Mouse (Mus musculus) kidney, adult 8-10 months (tissue): Measurements from ENCODE around the gene Cradd.

Experiments used
- DNase-seq, 2 experiments: peaks; one replicate each; pipeline ENCODE4 v3.0.0; 2022

Cradd gene

GRCm38 (mm10) chr10:95266983-95267382, 57.0 kb downstream of the Cradd start:
- no peak for DNase-seq

GRCm38 (mm10) chr10:95266041-95266762, 57.7 kb downstream of the Cradd start:
- no peak for DNase-seq

- no peak for DNase-seq
Measured at GRCm38 (mm10) chr10:95265576-95265975, 58.4 kb downstream of the Cradd start.

GRCm38 (mm10) chr10:95264485-95265321, 59.2 kb downstream of the Cradd start:
- peak in 1 of 2 experiments; percentile 28 for DNase-seq

- no peak for DNase-seq
Measured at GRCm38 (mm10) chr10:95262388-95262787, 61.5 kb downstream of the Cradd start.

- DNase-seq = no peak
Measured at GRCm38 (mm10) chr10:95261279-95261678, 62.7 kb downstream of the Cradd start.

- peak; percentile 66 to 74 for DNase-seq
Measured at GRCm38 (mm10) chr10:95260420-95260819, 63.5 kb downstream of the Cradd start.

GRCm38 (mm10) chr10:95258471-95259155, 65.3 kb downstream of the Cradd start:
- DNase-seq = peak in 1 of 2 experiments; percentile 41

- no peak for DNase-seq
Measured at GRCm38 (mm10) chr10:95257979-95258378, 66.0 kb downstream of the Cradd start.

GRCm38 (mm10) chr10:95256095-95256494, 67.8 kb downstream of the Cradd start:
- DNase-seq = no peak

GRCm38 (mm10) chr10:95255018-95255680, 68.8 kb downstream of the Cradd start:
- DNase-seq = no peak

- no peak for DNase-seq
Measured at GRCm38 (mm10) chr10:95254453-95255001, 69.4 kb downstream of the Cradd start.

- DNase-seq = no peak
Measured at GRCm38 (mm10) chr10:95254046-95254445, 69.9 kb downstream of the Cradd start.

- no peak for DNase-seq
Measured at GRCm38 (mm10) chr10:95251674-95252073, 72.3 kb downstream of the Cradd start.

- no peak for DNase-seq
Measured at GRCm38 (mm10) chr10:95248362-95248761, 75.6 kb downstream of the Cradd start.

- no peak for DNase-seq
Measured at GRCm38 (mm10) chr10:95246696-95247095, 77.2 kb downstream of the Cradd start.

- no peak for DNase-seq
Measured at GRCm38 (mm10) chr10:95245680-95245982, 78.3 kb downstream of the Cradd start.

- DNase-seq = no peak
Measured at GRCm38 (mm10) chr10:95244961-95245679, 78.8 kb downstream of the Cradd start.

- no peak for DNase-seq
Measured at GRCm38 (mm10) chr10:95239196-95240069, 84.5 kb downstream of the Cradd start.

GRCm38 (mm10) chr10:95238667-95239066, 85.3 kb downstream of the Cradd start:
- DNase-seq = no peak

GRCm38 (mm10) chr10:95236226-95236625, 87.7 kb downstream of the Cradd start:
- no peak for DNase-seq
